8 mouse cellular contexts compared by ENCODE assay signal in the genomic region with DNA sequence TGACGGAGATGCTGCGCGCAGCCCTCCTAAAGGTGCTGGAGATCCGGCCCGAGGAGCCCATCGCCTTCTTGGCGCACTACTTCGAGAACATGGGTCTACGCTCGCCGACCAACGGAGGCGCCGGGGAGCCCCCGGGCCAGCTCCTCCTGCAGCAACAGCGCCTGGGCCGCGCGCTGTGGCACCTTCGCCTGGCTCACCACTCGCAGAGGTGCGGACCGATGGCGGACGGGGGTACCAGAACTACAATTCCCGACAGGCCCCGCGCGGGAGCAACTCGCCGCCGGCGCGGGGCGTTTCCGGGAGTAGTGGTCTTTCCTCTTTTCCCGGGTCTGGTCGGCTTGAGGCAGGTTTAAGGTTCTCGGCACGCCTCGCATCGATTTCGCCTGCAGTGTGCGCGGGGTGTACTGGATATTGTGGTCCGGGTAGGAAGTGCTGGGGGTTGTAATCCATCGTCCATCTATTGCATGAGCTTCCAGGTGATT. TPM values are rescaled to one million over a fixed set of nuclear protein-coding genes. Genes with fewer than 3 reads are reported as not detected.
DNase-seq lines count a peak whose midpoint lies in the region; ATAC-seq and TF ChIP-seq lines count a peak whose summit lies in the region.

No protein-coding gene starts in this region.

- no peak for TF ChIP-seq CTCF in C2C12 (IDR thresholded peaks at IDR 0.05; ENCODE audit: control insufficient read depth, insufficient read depth, insufficient read length)
- no peak for TF ChIP-seq CTCF in bone marrow, adult 2 months (IDR thresholded peaks at IDR 0.05; ENCODE audit: control insufficient read depth, insufficient read depth, low read length)
- TF ChIP-seq CTCF in liver, embryonic 14.5 days (IDR thresholded peaks at IDR 0.05; ENCODE audit: low read depth), result no peak

- no peaks in the 10 kb centered on the region for H3K9me3 ChIP-seq in embryonic facial prominence, embryonic 14.5 days (ENCODE audit: control insufficient read depth, low read length)
- H3K9me3 ChIP-seq in heart, embryonic 12.5 days (replicated peaks), result no peaks in the 10 kb centered on the region
- H3K9me3 ChIP-seq in kidney, embryonic 16.5 days (ENCODE audit: low read length), result no peaks in the 10 kb centered on the region
- H3K9me3 ChIP-seq in liver, embryonic 14.5 days (ENCODE audit: control insufficient read depth, low read length), result no peaks in the 10 kb centered on the region
- H3K9me3 ChIP-seq in neural tube, embryonic 12.5 days, result no peaks in the 10 kb centered on the region

- peak overlapping the region; percentile 85 for H3ac ChIP-seq in C2C12 (ENCODE audit: control insufficient read depth, insufficient read length, low read depth)

- peak overlapping the region; percentile 81 for H3K4me2 ChIP-seq in embryonic facial prominence, embryonic 14.5 days (ENCODE audit: low read depth, low read length)
- H3K4me2 ChIP-seq in heart, embryonic 12.5 days, result peak overlapping the region; percentile 80
- H3K4me2 ChIP-seq in kidney, embryonic 16.5 days (replicated peaks; ENCODE audit: low read depth, low read length), result peak overlapping the region; percentile 92
- peak overlapping the region; percentile 92 for H3K4me2 ChIP-seq in liver, embryonic 14.5 days (ENCODE audit: low read depth)
- peak overlapping the region; percentile 93 for H3K4me2 ChIP-seq in neural tube, embryonic 12.5 days (replicated peaks)

- under 1% methylated on average over 47 of the region's 47 CpGs for WGBS in bone marrow, adult 2 months
- under 1% methylated on average over 35 of the region's 47 CpGs for WGBS in embryonic facial prominence, embryonic 14.5 days
- WGBS in heart, embryonic 12.5 days, result under 1% methylated on average over 47 of the region's 47 CpGs
- WGBS in kidney, embryonic 16.5 days, result under 1% methylated on average over 47 of the region's 47 CpGs
- WGBS in liver, embryonic 14.5 days (ENCODE audit: insufficient replicate concordance), result under 1% methylated on average over 47 of the region's 47 CpGs
- WGBS in neural tube, embryonic 12.5 days, result under 1% methylated on average over 47 of the region's 47 CpGs

- H3K9ac ChIP-seq in embryonic facial prominence, embryonic 14.5 days (ENCODE audit: low read depth, low read length), result peak overlapping the region; percentile 88
- H3K9ac ChIP-seq in heart, embryonic 12.5 days, result peak overlapping the region; percentile 84
- H3K9ac ChIP-seq in kidney, embryonic 16.5 days (replicated peaks; ENCODE audit: low read length), result peak overlapping the region; percentile 94
- H3K9ac ChIP-seq in liver, embryonic 14.5 days (replicated peaks), result peak overlapping the region; percentile 80
- H3K9ac ChIP-seq in neural tube, embryonic 12.5 days, result peak overlapping the region; percentile 86

- peaks cover 14% of the 10 kb centered on the region for H3K79me3 ChIP-seq in C2C12 (ENCODE audit: low read depth)

- peak overlapping the region; percentile 92 for H3K4me3 ChIP-seq in C2C12 (ENCODE audit: insufficient read depth, poor library complexity, severe bottlenecking)
- H3K4me3 ChIP-seq in bone marrow, adult 2 months (replicated peaks; ENCODE audit: control insufficient read depth, low read depth, low read length), result peak overlapping the region; percentile 96
- peak overlapping the region; percentile 93 for H3K4me3 ChIP-seq in embryonic facial prominence, embryonic 14.5 days (ENCODE audit: low read depth, low read length)
- H3K4me3 ChIP-seq in heart, embryonic 12.5 days, result peak overlapping the region; percentile 90
- peak overlapping the region; percentile 95 for H3K4me3 ChIP-seq in kidney, embryonic 16.5 days (ENCODE audit: low read length)
- peak overlapping the region; percentile 81 to 87 for H3K4me3 ChIP-seq in liver, embryonic 14.5 days (ENCODE audit: insufficient read depth in 1 of 2, low read depth in 2 of 2, low read length in 2 of 2)
- peak overlapping the region; percentile 91 for H3K4me3 ChIP-seq in neural tube, embryonic 12.5 days

- peaks cover 16% of the 10 kb centered on the region for H3K27me3 ChIP-seq in C2C12 (ENCODE audit: control insufficient read depth, insufficient read depth, insufficient read length)
- H3K27me3 ChIP-seq in embryonic facial prominence, embryonic 14.5 days (replicated peaks; ENCODE audit: control insufficient read depth, insufficient read depth, low read length), result no peaks in the 10 kb centered on the region
- H3K27me3 ChIP-seq in heart, embryonic 12.5 days (replicated peaks), result peaks cover 14% of the 10 kb centered on the region
- no peaks in the 10 kb centered on the region for H3K27me3 ChIP-seq in kidney, embryonic 16.5 days (ENCODE audit: insufficient read depth, low read length)
- H3K27me3 ChIP-seq in liver, embryonic 14.5 days (ENCODE audit: control insufficient read depth, insufficient read depth, low read length), result no peaks in the 10 kb centered on the region
- H3K27me3 ChIP-seq in neural tube, embryonic 12.5 days (replicated peaks), result no peaks in the 10 kb centered on the region

- peak overlapping the region; percentile 84 for H3K27ac ChIP-seq in bone marrow, adult 2 months (ENCODE audit: control insufficient read depth, insufficient read depth, low read depth, low read length, poor library complexity)
- peak overlapping the region; percentile 92 for H3K27ac ChIP-seq in embryonic facial prominence, embryonic 14.5 days (replicated peaks; ENCODE audit: low read depth, low read length)
- H3K27ac ChIP-seq in heart, embryonic 12.5 days (ENCODE audit: poor library complexity, severe bottlenecking), result peak overlapping the region; percentile 87
- H3K27ac ChIP-seq in kidney, embryonic 16.5 days (ENCODE audit: low read length), result peak overlapping the region; percentile 95
- H3K27ac ChIP-seq in liver, embryonic 14.5 days, result peak overlapping the region; percentile 46
- H3K27ac ChIP-seq in neural tube, embryonic 12.5 days, result peak overlapping the region; percentile 92

- H3K4me1 ChIP-seq in bone marrow, adult 2 months (ENCODE audit: control insufficient read depth, insufficient read depth, low read length), result peaks cover 5% of the 10 kb centered on the region
- H3K4me1 ChIP-seq in embryonic facial prominence, embryonic 14.5 days (ENCODE audit: control insufficient read depth, insufficient read depth, low read length), result 0 out of 2 replicates have a peak, but pooled peaks cover 4% of the 10 kb centered on the region
- H3K4me1 ChIP-seq in heart, embryonic 12.5 days (replicated peaks), result peaks cover 12% of the 10 kb centered on the region
- H3K4me1 ChIP-seq in kidney, embryonic 16.5 days (ENCODE audit: insufficient read depth, low read length), result peaks cover 22% of the 10 kb centered on the region
- H3K4me1 ChIP-seq in liver, embryonic 14.5 days (replicated peaks; ENCODE audit: control insufficient read depth in 2 of 2, insufficient read depth in 2 of 2, low read length in 1 of 2), result peaks cover 6 to 11% of the 10 kb centered on the region in 2 experiments
- peaks cover 27% of the 10 kb centered on the region for H3K4me1 ChIP-seq in neural tube, embryonic 12.5 days

- TF ChIP-seq POLR2A in bone marrow, adult 2 months (IDR thresholded peaks at IDR 0.05; ENCODE audit: borderline replicate concordance, control insufficient read depth, low read depth, low read length), result no peak

- peaks cover 7% of the 10 kb centered on the region for H3K36me3 ChIP-seq in C2C12 (ENCODE audit: control insufficient read depth, insufficient read depth)
- H3K36me3 ChIP-seq in embryonic facial prominence, embryonic 14.5 days (ENCODE audit: control insufficient read depth, insufficient read depth, low read length), result no peaks in the 10 kb centered on the region
- peaks cover 15% of the 10 kb centered on the region for H3K36me3 ChIP-seq in heart, embryonic 12.5 days
- peaks cover 8% of the 10 kb centered on the region for H3K36me3 ChIP-seq in kidney, embryonic 16.5 days (ENCODE audit: insufficient read depth, low read length)
- no peaks in the 10 kb centered on the region for H3K36me3 ChIP-seq in liver, embryonic 14.5 days (replicated peaks; ENCODE audit: control insufficient read depth, insufficient read depth, low read depth)
- 0 out of 2 replicates have a peak, but pooled peaks cover 4% of the 10 kb centered on the region for H3K36me3 ChIP-seq in neural tube, embryonic 12.5 days

- DNase-seq in embryonic facial prominence, embryonic 14.5 days (ENCODE audit: low spot score), result peak; percentile 88
- DNase-seq in liver, embryonic 14.5 days (ENCODE audit: low read depth in 3 of 3, low spot score in 3 of 3), result peak in 1 of 3 experiments; percentile 47
- peak; percentile 64 for DNase-seq in telencephalon, adult 2 months (ENCODE audit: low read depth, low spot score)

- peaks cover 23% of the 10 kb centered on the region for H3K79me2 ChIP-seq in C2C12 (ENCODE audit: control insufficient read depth, insufficient read depth)

- ATAC-seq in embryonic facial prominence, embryonic 14.5 days (ENCODE audit: low read depth), result peak; percentile 68
- peak; percentile 65 for ATAC-seq in heart, embryonic 12.5 days (ENCODE audit: insufficient number of reproducible peaks, low FRiP score)
- peak; percentile 54 for ATAC-seq in kidney, embryonic 16.5 days (ENCODE audit: low FRiP score, low TSS enrichment)
- peak; percentile 62 for ATAC-seq in liver, embryonic 14.5 days (ENCODE audit: insufficient read depth)
- ATAC-seq in neural tube, embryonic 12.5 days (ENCODE audit: low FRiP score, low read depth), result peak; percentile 65

- TF ChIP-seq EP300 in liver, embryonic 14.5 days (IDR thresholded peaks at IDR 0.05; ENCODE audit: low read depth), result no peak

RNA-seq across cellular contexts. Expression of gene Tpgs1, which starts 0.4 kb away (rescaled TPM):
- polyA plus RNA-seq in C2C12 (2012; fragmentation: generic; extraction: Trizol), result 80.7 TPM
- polyA plus RNA-seq in bone marrow, adult 2 months (2011; ENCODE audit: insufficient read depth, insufficient read length, low replicate concordance, missing spikeins), result 4.9 and 12.2 TPM in 2 replicates
- 58.7 and 65.3 TPM in 2 replicates for polyA plus RNA-seq in embryonic facial prominence, embryonic 14.5 days (2014; fragmentation: Nextera tagmentation; extraction: Ambion mirVana)
- polyA plus RNA-seq in heart, embryonic 12.5 days (2016; fragmentation: Nextera tagmentation; extraction: Ambion mirVana), result 41.9 and 46.0 TPM in 2 replicates
- 84.2 and 87.0 TPM in 2 replicates for polyA plus RNA-seq in kidney, embryonic 16.5 days (2015; fragmentation: Nextera tagmentation; extraction: Ambion mirVana)
- 14.3 and 18.7 TPM in 2 replicates for polyA plus RNA-seq in liver, embryonic 14.5 days (2012; rRNA removed)
- polyA plus RNA-seq in liver, embryonic 14.5 days (2014; fragmentation: Nextera tagmentation; extraction: Ambion mirVana), result 24.5 and 25.7 TPM in 2 replicates
- 75.2 and 79.6 TPM in 2 replicates for polyA plus RNA-seq in neural tube, embryonic 12.5 days (2016; fragmentation: Nextera tagmentation; extraction: Ambion mirVana)

RNA-seq across cellular contexts. Expression of gene Madcam1, which starts 5.3 kb away (rescaled TPM):
- not detected for polyA plus RNA-seq in C2C12 (2012; fragmentation: generic; extraction: Trizol)
- not detected in 2 replicates for polyA plus RNA-seq in bone marrow, adult 2 months (2011; ENCODE audit: insufficient read depth, insufficient read length, low replicate concordance, missing spikeins)
- polyA plus RNA-seq in embryonic facial prominence, embryonic 14.5 days (2014; fragmentation: Nextera tagmentation; extraction: Ambion mirVana), result 8.5 and 11.6 TPM in 2 replicates
- polyA plus RNA-seq in heart, embryonic 12.5 days (2016; fragmentation: Nextera tagmentation; extraction: Ambion mirVana), result 0.23 and 1.0 TPM in 2 replicates
- polyA plus RNA-seq in kidney, embryonic 16.5 days (2015; fragmentation: Nextera tagmentation; extraction: Ambion mirVana), result 2.3 and 2.5 TPM in 2 replicates
- polyA plus RNA-seq in liver, embryonic 14.5 days (2012; rRNA removed), result 0.05 and 0.10 TPM in 2 replicates
- polyA plus RNA-seq in liver, embryonic 14.5 days (2014; fragmentation: Nextera tagmentation; extraction: Ambion mirVana), result 0.20 and 0.45 TPM in 2 replicates
- polyA plus RNA-seq in neural tube, embryonic 12.5 days (2016; fragmentation: Nextera tagmentation; extraction: Ambion mirVana), result 1.1 and 2.0 TPM in 2 replicates

RNA-seq across cellular contexts. Expression of gene Cdc34, which starts 12.4 kb away (rescaled TPM):
- 235 TPM for polyA plus RNA-seq in C2C12 (2012; fragmentation: generic; extraction: Trizol)
- polyA plus RNA-seq in bone marrow, adult 2 months (2011; ENCODE audit: insufficient read depth, insufficient read length, low replicate concordance, missing spikeins), result 82.1 and 98.6 TPM in 2 replicates
- polyA plus RNA-seq in embryonic facial prominence, embryonic 14.5 days (2014; fragmentation: Nextera tagmentation; extraction: Ambion mirVana), result 106 TPM in 2 replicates
- polyA plus RNA-seq in heart, embryonic 12.5 days (2016; fragmentation: Nextera tagmentation; extraction: Ambion mirVana), result 151 and 152 TPM in 2 replicates
- polyA plus RNA-seq in kidney, embryonic 16.5 days (2015; fragmentation: Nextera tagmentation; extraction: Ambion mirVana), result 81.2 and 92.3 TPM in 2 replicates
- polyA plus RNA-seq in liver, embryonic 14.5 days (2012; rRNA removed), result 106 and 127 TPM in 2 replicates
- polyA plus RNA-seq in liver, embryonic 14.5 days (2014; fragmentation: Nextera tagmentation; extraction: Ambion mirVana), result 115 and 124 TPM in 2 replicates
- polyA plus RNA-seq in neural tube, embryonic 12.5 days (2016; fragmentation: Nextera tagmentation; extraction: Ambion mirVana), result 136 and 141 TPM in 2 replicates

RNA-seq across cellular contexts. Expression of gene Gzmm, which starts 19.2 kb away (rescaled TPM):
- polyA plus RNA-seq in C2C12 (2012; fragmentation: generic; extraction: Trizol), result 0.51 TPM
- not detected in 2 replicates for polyA plus RNA-seq in bone marrow, adult 2 months (2011; ENCODE audit: insufficient read depth, insufficient read length, low replicate concordance, missing spikeins)
- polyA plus RNA-seq in embryonic facial prominence, embryonic 14.5 days (2014; fragmentation: Nextera tagmentation; extraction: Ambion mirVana), result 0.31 and 0.51 TPM in 2 replicates
- 0.78 and 0.83 TPM in 2 replicates for polyA plus RNA-seq in heart, embryonic 12.5 days (2016; fragmentation: Nextera tagmentation; extraction: Ambion mirVana)
- polyA plus RNA-seq in kidney, embryonic 16.5 days (2015; fragmentation: Nextera tagmentation; extraction: Ambion mirVana), result 0.75 and 0.81 TPM in 2 replicates
- polyA plus RNA-seq in liver, embryonic 14.5 days (2012; rRNA removed), result 0.13 TPM in 2 replicates
- polyA plus RNA-seq in liver, embryonic 14.5 days (2014; fragmentation: Nextera tagmentation; extraction: Ambion mirVana), result not detected in 2 replicates
- polyA plus RNA-seq in neural tube, embryonic 12.5 days (2016; fragmentation: Nextera tagmentation; extraction: Ambion mirVana), result 0.65 and 1.4 TPM in 2 replicates

RNA-seq across cellular contexts. Expression of gene Odf3l2, which starts 24.1 kb away (rescaled TPM):
- not detected for polyA plus RNA-seq in C2C12 (2012; fragmentation: generic; extraction: Trizol)
- not detected in 2 replicates for polyA plus RNA-seq in bone marrow, adult 2 months (2011; ENCODE audit: insufficient read depth, insufficient read length, low replicate concordance, missing spikeins)
- polyA plus RNA-seq in embryonic facial prominence, embryonic 14.5 days (2014; fragmentation: Nextera tagmentation; extraction: Ambion mirVana), result not detected in 2 replicates
- polyA plus RNA-seq in heart, embryonic 12.5 days (2016; fragmentation: Nextera tagmentation; extraction: Ambion mirVana), result not detected in 2 replicates
- polyA plus RNA-seq in kidney, embryonic 16.5 days (2015; fragmentation: Nextera tagmentation; extraction: Ambion mirVana), result not detected in 2 replicates
- polyA plus RNA-seq in liver, embryonic 14.5 days (2012; rRNA removed), result not detected in 2 replicates
- not detected in 2 replicates for polyA plus RNA-seq in liver, embryonic 14.5 days (2014; fragmentation: Nextera tagmentation; extraction: Ambion mirVana)
- polyA plus RNA-seq in neural tube, embryonic 12.5 days (2016; fragmentation: Nextera tagmentation; extraction: Ambion mirVana), result not detected in 2 replicates
